Mouse (Mus musculus): ENCODE results near the gene Atxn2l. TPM values are rescaled to one million over a fixed set of nuclear protein-coding genes. Genes with fewer than 3 reads are reported as not detected.

Atxn2l gene
- polyA plus RNA-seq, 1 experiment, result 956 TPM

DNA sequence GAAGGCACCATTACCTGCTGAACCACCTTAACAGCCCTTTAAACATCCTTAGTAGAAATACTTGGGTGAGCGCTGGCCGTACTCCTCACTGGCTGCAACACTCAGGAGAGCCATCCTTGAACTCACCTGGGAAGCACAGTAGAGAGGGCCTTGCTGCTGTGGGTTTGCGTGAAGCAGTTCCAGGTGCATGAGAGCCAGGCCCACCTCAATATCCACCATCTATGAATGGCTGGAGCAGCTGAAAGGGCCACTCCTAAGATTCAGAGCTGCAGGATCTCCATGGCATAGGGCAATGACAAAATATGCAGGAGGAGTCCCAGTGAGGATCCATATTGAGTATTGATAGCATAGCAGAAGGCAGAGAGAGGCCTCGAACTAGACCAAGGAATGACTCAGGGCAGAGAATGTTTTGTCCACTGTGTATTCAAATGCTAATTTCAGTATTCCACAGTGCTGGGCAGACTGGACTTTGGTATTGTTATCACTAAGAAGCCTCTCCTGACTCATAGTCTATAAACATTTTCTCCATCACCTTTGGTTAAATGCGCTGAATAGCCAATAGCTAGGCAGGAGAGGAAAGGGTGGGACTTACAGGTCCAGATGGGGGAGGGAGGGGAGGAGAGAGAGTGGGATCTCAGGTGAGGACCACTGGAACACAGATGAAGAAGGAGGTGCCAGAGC lies 15.2 kb upstream of the Atxn2l start:
- Histone ChIP-seq H3K4me1 (peaks cover 14% of the 10 kb centered on the region), H3K9me3 (no peaks in the 10 kb centered on the region), H3K36me3 (replicated peaks; ENCODE audit: low read length) (no peaks in the 10 kb centered on the region), H3K27me3 (replicated peaks) (peaks cover 31% of the 10 kb centered on the region), H3K4me3 (replicated peaks) (no peak overlapping the region)
- no peak for TF ChIP-seq GATA1 (IDR thresholded peaks at IDR 0.05; ENCODE audit: borderline replicate concordance, low read length)
- no peak for TF ChIP-seq FLI1 (IDR thresholded peaks at IDR 0.05; ENCODE audit: low read length)

DNA sequence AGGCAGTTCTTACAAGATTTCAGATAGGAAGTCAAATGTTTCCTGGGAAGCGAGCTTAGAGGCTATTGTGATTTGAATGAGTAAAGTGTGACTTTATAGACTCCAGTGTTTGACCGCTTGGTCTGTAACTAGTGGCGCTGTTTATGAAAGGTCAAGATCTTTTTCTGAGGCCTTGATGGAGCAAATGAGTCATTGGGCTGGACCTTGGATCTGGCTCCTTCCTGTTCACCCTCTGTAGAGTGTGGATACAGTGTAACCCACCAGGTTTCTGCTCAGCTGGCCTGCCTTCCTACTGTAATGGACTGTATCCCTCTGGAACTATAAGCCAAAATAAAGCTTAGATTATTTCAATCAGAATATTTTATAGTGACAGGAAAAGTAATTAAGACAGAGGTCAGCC lies 8.1 kb upstream of the Atxn2l start:
- TF ChIP-seq FLI1 (IDR thresholded peaks at IDR 0.05; ENCODE audit: low read length) (no peak), GATA1 (IDR thresholded peaks at IDR 0.05; ENCODE audit: borderline replicate concordance, low read length) (no peak)
- Histone ChIP-seq H3K27me3 (replicated peaks) (peaks cover 14% of the 10 kb centered on the region), H3K4me1 (peaks cover 14% of the 10 kb centered on the region), H3K4me3 (replicated peaks) (no peak overlapping the region), H3K9me3 (no peaks in the 10 kb centered on the region), H3K36me3 (replicated peaks; ENCODE audit: low read length) (no peaks in the 10 kb centered on the region)

DNA sequence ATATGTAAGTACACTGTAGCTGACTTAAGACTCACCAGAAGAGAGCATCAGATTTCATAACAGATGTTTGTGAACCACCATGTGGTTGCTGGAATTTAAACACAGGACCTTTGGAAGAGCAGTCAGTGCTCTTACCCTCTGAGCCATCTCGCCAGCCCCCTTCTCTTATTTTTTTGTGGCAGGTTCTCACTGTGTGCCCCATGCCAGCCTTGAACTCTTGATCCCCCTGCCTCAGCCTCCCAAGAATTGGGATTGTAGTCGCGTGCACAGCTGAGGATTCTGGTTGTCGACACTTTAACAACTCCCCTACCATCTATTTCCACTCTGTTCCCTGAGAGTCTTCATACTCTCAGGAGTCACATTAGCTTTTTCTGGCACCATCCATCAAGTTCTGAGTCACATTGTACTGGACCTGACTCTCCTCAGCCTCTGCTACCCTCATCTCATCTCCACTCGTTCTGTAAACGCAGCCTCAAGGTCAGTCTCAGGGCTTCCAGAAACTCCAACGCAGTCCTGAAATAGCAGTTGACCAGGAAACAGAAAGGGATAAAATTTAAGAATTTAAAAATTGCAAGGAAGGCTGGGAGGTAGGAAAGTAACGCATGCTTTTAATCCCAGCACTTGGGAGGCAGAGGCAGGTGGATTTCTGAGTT lies 4.0 kb upstream of the Atxn2l start:
- no peaks in the 10 kb centered on the region for H3K9me3 ChIP-seq
- H3K27me3 ChIP-seq (replicated peaks), result peaks cover 2% of the 10 kb centered on the region
- H3K36me3 ChIP-seq (replicated peaks; ENCODE audit: low read length), result no peaks in the 10 kb centered on the region
- H3K4me3 ChIP-seq (replicated peaks), result no peak overlapping the region
- TF ChIP-seq GATA1 (IDR thresholded peaks at IDR 0.05; ENCODE audit: borderline replicate concordance, low read length), result no peak
- TF ChIP-seq FLI1 (IDR thresholded peaks at IDR 0.05; ENCODE audit: low read length), result no peak
- H3K4me1 ChIP-seq, result peaks cover 33% of the 10 kb centered on the region

GRCm38 (mm10) chr7:126504913-126505312 lies 1.7 kb upstream of the Atxn2l start:
- Histone ChIP-seq H3K36me3 (replicated peaks; ENCODE audit: low read length) (peaks cover 15% of the 10 kb centered on the region), H3K4me1 (peaks cover 34% of the 10 kb centered on the region), H3K27me3 (replicated peaks) (peaks cover 2% of the 10 kb centered on the region), H3K9me3 (no peaks in the 10 kb centered on the region), H3K4me3 (replicated peaks) (no peak overlapping the region)
- no peak for TF ChIP-seq FLI1 (IDR thresholded peaks at IDR 0.05; ENCODE audit: low read length)
- TF ChIP-seq GATA1 (IDR thresholded peaks at IDR 0.05; ENCODE audit: borderline replicate concordance, low read length), result no peak

- H3K9me3 ChIP-seq, result no peaks in the 10 kb centered on the region
- H3K27me3 ChIP-seq (replicated peaks), result no peaks in the 10 kb centered on the region
- TF ChIP-seq GATA1 (IDR thresholded peaks at IDR 0.05; ENCODE audit: borderline replicate concordance, low read length) (no peak), FLI1 (IDR thresholded peaks at IDR 0.05; ENCODE audit: low read length) (no peak)
Observed at GRCm38 (mm10) chr7:126502751-126503150, 486 bp downstream of the Atxn2l start.

DNA sequence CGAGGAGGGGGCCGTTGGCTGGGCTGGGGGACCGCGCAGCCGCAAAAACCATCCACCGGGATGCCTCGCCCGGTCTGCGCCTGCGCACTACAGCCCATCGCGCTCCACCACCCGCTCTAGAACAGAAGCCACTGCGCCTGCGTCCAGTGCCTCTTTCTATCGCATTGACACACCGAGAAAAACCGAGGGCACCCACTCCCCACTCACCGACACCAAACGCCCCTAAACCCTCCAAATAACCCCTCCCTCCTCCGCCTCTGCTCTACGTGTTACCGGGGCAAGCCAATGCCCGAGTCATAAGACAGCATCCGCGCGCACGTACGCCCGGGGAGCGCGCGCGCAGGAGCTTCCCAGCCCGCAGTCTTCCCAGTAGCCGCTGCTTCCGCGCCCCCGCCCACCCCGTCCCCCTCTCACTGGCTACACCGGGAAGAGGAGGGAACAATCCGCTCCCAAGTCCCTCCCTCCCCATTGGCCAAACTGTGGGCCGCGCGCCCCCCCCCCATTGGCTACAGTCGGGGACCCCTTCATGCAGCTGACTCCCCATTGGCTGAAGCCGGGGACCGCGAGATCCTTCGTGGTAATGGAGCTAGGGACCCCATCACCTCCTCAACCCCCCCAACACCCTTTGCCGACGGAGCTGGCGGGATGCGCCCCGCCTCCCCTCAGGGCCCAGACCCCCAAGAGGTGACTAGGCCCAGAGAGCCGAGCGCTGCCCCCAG lies 1.1 kb downstream of the Atxn2l start:
- peaks cover 42% of the 10 kb centered on the region for H3K36me3 ChIP-seq (replicated peaks; ENCODE audit: low read length)
- H3K4me3 ChIP-seq (replicated peaks), result peak overlapping the region; percentile 96
- H3K9me3 ChIP-seq, result no peaks in the 10 kb centered on the region
- no peaks in the 10 kb centered on the region for H3K27me3 ChIP-seq (replicated peaks)
- TF ChIP-seq FLI1 (IDR thresholded peaks at IDR 0.05; ENCODE audit: low read length) (no peak), GATA1 (IDR thresholded peaks at IDR 0.05; ENCODE audit: borderline replicate concordance, low read length) (no peak)
- H3K4me1 ChIP-seq, result peaks cover 58% of the 10 kb centered on the region

More at GRCm38 (mm10) chr7:126502751-126503150, 486 bp downstream of the Atxn2l start:
- H3K36me3 ChIP-seq (replicated peaks; ENCODE audit: low read length), result peaks cover 36% of the 10 kb centered on the region
- H3K4me3 ChIP-seq (replicated peaks), result peak overlapping the region; percentile 96
- H3K4me1 ChIP-seq, result peaks cover 52% of the 10 kb centered on the region

GRCm38 (mm10) chr7:126501684-126502022 lies 1.6 kb downstream of the Atxn2l start:
- Histone ChIP-seq H3K27me3 (replicated peaks) (no peaks in the 10 kb centered on the region), H3K36me3 (replicated peaks; ENCODE audit: low read length) (peaks cover 47% of the 10 kb centered on the region), H3K4me1 (peaks cover 60% of the 10 kb centered on the region), H3K9me3 (no peaks in the 10 kb centered on the region), H3K4me3 (replicated peaks) (peak overlapping the region; percentile 96)
- TF ChIP-seq FLI1 (IDR thresholded peaks at IDR 0.05; ENCODE audit: low read length) (no peak), GATA1 (IDR thresholded peaks at IDR 0.05; ENCODE audit: borderline replicate concordance, low read length) (no peak)

DNA sequence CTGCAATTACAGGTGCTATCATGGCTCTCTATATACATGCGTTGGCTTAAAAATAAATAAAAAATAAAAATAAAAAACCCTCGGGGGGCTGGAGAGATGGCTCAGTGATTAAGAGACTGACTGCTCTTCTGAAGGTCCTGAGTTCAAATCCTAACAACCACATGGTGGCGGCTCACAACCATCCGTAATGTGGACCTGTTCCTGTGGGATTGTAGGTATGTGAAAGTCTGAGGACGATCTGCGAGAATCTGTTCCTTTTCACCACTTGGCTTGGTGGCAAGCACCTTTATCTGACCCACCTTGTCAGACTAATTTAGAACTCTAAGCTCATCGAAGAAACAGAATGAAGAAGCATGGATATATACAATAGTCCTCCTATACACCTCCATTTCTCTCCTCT lies 3.8 kb downstream of the Atxn2l start:
- TF ChIP-seq FLI1 (IDR thresholded peaks at IDR 0.05; ENCODE audit: low read length) (no peak), GATA1 (IDR thresholded peaks at IDR 0.05; ENCODE audit: borderline replicate concordance, low read length) (no peak)
- peaks cover 63% of the 10 kb centered on the region for H3K4me1 ChIP-seq
- peaks cover 70% of the 10 kb centered on the region for H3K36me3 ChIP-seq (replicated peaks; ENCODE audit: low read length)
- H3K9me3 ChIP-seq, result no peaks in the 10 kb centered on the region
- no peaks in the 10 kb centered on the region for H3K27me3 ChIP-seq (replicated peaks)
- H3K4me3 ChIP-seq (replicated peaks), result no peak overlapping the region

- TF ChIP-seq FLI1 (IDR thresholded peaks at IDR 0.05; ENCODE audit: low read length) (no peak), GATA1 (IDR thresholded peaks at IDR 0.05; ENCODE audit: borderline replicate concordance, low read length) (no peak)
- H3K4me1 ChIP-seq, result peaks cover 70% of the 10 kb centered on the region
- peaks cover 84% of the 10 kb centered on the region for H3K36me3 ChIP-seq (replicated peaks; ENCODE audit: low read length)
- H3K27me3 ChIP-seq (replicated peaks), result no peaks in the 10 kb centered on the region
- H3K4me3 ChIP-seq (replicated peaks), result no peak overlapping the region
- H3K9me3 ChIP-seq, result no peaks in the 10 kb centered on the region
Observed at GRCm38 (mm10) chr7:126497966-126498365, 5.3 kb downstream of the Atxn2l start.

- no peak overlapping the region for H3K4me3 ChIP-seq (replicated peaks)
- H3K9me3 ChIP-seq, result no peaks in the 10 kb centered on the region
- no peaks in the 10 kb centered on the region for H3K27me3 ChIP-seq (replicated peaks)
- H3K36me3 ChIP-seq (replicated peaks; ENCODE audit: low read length), result peaks cover 98% of the 10 kb centered on the region
- no peak for TF ChIP-seq FLI1 (IDR thresholded peaks at IDR 0.05; ENCODE audit: low read length)
- no peak for TF ChIP-seq GATA1 (IDR thresholded peaks at IDR 0.05; ENCODE audit: borderline replicate concordance, low read length)
- H3K4me1 ChIP-seq, result peaks cover 85% of the 10 kb centered on the region
Observed at GRCm38 (mm10) chr7:126496475-126496874, 6.8 kb downstream of the Atxn2l start.

All from megakaryocyte, embryonic 14.5 days (primary cell).